Mouse (Mus musculus): ENCODE measurements around the gene Dnhd1.
A peak's percentile ranks its signal among the peaks of the same experiment; 100 is the strongest.

Dnhd1 gene

DNA sequence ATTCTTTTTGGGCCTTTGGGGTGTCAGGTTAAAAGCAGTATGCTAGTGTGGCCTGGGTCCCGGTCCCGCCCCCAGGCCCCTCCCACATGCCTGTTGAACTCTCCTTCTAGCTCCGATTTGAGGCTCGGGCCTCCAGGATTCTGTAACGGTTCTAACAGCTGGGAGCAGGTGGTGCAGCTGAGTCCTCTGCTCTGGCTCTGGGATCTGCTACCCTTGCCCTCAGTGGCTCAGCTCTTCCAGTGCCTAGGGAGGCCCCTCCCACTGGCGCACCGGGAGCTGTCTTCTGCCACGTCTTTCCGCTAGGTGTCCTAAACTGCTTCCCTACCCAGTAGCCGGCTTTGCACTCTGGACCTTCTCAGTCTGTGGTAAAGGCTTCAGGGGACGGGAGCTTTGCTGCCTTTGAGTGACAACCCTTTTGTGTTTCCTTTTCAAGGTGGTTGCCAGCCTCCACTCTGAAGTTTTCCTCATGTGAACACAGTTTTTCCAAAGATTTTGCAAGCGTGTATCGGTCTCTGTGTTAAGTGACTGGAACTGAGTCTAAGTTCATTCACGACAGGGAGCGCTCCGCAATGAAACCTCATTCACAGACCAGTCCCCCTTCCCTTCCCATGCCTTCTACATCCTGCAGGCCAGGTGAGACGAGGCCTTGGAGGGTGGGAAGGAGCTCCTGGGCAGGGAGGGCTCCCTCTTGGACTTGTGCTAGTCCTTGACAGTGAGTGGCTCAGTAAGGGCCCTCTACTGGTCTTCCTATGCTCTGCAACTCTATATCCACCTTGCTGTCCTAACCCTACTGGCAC, at the start of gene Dnhd1:
Dnhd1 (plus strand) TSS at position 189 of the 797 bp plus-strand sequence.
- TF ChIP-seq POU5F1 (IDR thresholded peaks at IDR 0.05; ENCODE audit: borderline replicate concordance, low read length): no peak
- peak; percentile 29; the same call in 1 of the 2 replicates for TF ChIP-seq CTCF (conservative IDR thresholded peaks at IDR 0.05; ENCODE audit: low read length)

GRCm38 (mm10) chr7:105602860-105603623, 47.6 kb upstream of the Dnhd1 start:
- no peaks in the 10 kb centered on the region; the same call in 1 of the 2 replicates for H3K27me3 ChIP-seq (ENCODE audit: insufficient read depth, low read length)
- TF ChIP-seq POU5F1 (IDR thresholded peaks at IDR 0.05; ENCODE audit: borderline replicate concordance, low read length) (no peak), NANOG (IDR thresholded peaks at IDR 0.05; ENCODE audit: borderline replicate concordance, low read length) (no peak), CTCF (conservative IDR thresholded peaks at IDR 0.05; ENCODE audit: low read length) (peak; percentile 71)
- no peaks in the 10 kb centered on the region for H3K9me3 ChIP-seq (ENCODE audit: low read length)
- no peaks in the 10 kb centered on the region for H3K36me3 ChIP-seq (ENCODE audit: insufficient read depth, low read length)
- peaks cover 2% of the 10 kb centered on the region; the same call in 1 of the 2 replicates for H3K4me1 ChIP-seq (replicated peaks; ENCODE audit: low read depth, low read length)
- H3K4me3 ChIP-seq (replicated peaks; ENCODE audit: low read length): no peak overlapping the region

More for the DNA sequence above, at the start of gene Dnhd1:
- Histone ChIP-seq H3K4me3 (replicated peaks; ENCODE audit: low read length) (peak within 1 kb of the TSS; percentile 72), H3K27me3 (ENCODE audit: insufficient read depth, low read length) (no peaks in the 10 kb centered on the region; the same call in 1 of the 2 replicates), H3K9me3 (ENCODE audit: low read length) (no peaks in the 10 kb centered on the region), H3K36me3 (ENCODE audit: insufficient read depth, low read length) (no peaks in the 10 kb centered on the region), H3K4me1 (replicated peaks; ENCODE audit: low read depth, low read length) (peaks cover 20% of the 10 kb centered on the region)

- H3K4me1 ChIP-seq (replicated peaks; ENCODE audit: low read depth, low read length): 0 out of 2 replicates have a peak, but pooled peaks cover under 1% of the 10 kb centered on the region
- TF ChIP-seq NANOG (IDR thresholded peaks at IDR 0.05; ENCODE audit: borderline replicate concordance, low read length): no peak
- TF ChIP-seq CTCF (conservative IDR thresholded peaks at IDR 0.05; ENCODE audit: low read length): no peak
- TF ChIP-seq POU5F1 (IDR thresholded peaks at IDR 0.05; ENCODE audit: borderline replicate concordance, low read length): no peak
- H3K4me3 ChIP-seq (replicated peaks; ENCODE audit: low read length): no peak overlapping the region
- H3K9me3 ChIP-seq (ENCODE audit: low read length): no peaks in the 10 kb centered on the region
- no peaks in the 10 kb centered on the region for H3K27me3 ChIP-seq (ENCODE audit: insufficient read depth, low read length)
- peaks cover 28% of the 10 kb centered on the region for H3K36me3 ChIP-seq (ENCODE audit: insufficient read depth, low read length)
Observed at GRCm38 (mm10) chr7:105608467-105608866, 42.2 kb upstream of the Dnhd1 start.

DNA sequence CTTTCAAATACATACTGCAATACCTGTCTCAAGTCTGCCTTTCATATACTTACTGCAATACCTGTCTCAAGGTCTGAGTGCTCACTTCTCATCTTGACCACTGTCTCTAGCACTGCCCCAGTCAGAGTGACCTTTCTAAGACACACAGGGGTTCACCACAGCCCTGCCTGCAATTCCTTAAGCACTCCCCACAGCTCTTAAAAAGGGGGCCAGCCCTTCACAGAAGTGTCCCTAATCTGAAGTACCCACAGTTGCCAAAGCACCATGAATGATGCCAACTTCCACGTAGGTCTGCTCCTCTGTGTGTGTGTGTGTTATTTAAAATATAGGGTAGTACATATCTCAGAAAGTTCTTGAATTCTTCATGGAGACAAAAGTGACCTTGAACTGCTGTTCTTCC, 38.9 kb upstream of the Dnhd1 start:
- H3K4me3 ChIP-seq (replicated peaks; ENCODE audit: low read length): no peak overlapping the region
- peaks cover 57% of the 10 kb centered on the region for H3K36me3 ChIP-seq (ENCODE audit: insufficient read depth, low read length)
- TF ChIP-seq POU5F1 (IDR thresholded peaks at IDR 0.05; ENCODE audit: borderline replicate concordance, low read length) (no peak), CTCF (conservative IDR thresholded peaks at IDR 0.05; ENCODE audit: low read length) (no peak), NANOG (IDR thresholded peaks at IDR 0.05; ENCODE audit: borderline replicate concordance, low read length) (no peak)
- no peaks in the 10 kb centered on the region for H3K4me1 ChIP-seq (replicated peaks; ENCODE audit: low read depth, low read length)
- H3K27me3 ChIP-seq (ENCODE audit: insufficient read depth, low read length): no peaks in the 10 kb centered on the region
- H3K9me3 ChIP-seq (ENCODE audit: low read length): no peaks in the 10 kb centered on the region

GRCm38 (mm10) chr7:105614400-105614799, 36.2 kb upstream of the Dnhd1 start:
- H3K4me1 ChIP-seq (replicated peaks; ENCODE audit: low read depth, low read length): peaks cover 5% of the 10 kb centered on the region; the same call in 1 of the 2 replicates
- TF ChIP-seq NANOG (IDR thresholded peaks at IDR 0.05; ENCODE audit: borderline replicate concordance, low read length): no peak
- no peak for TF ChIP-seq CTCF (conservative IDR thresholded peaks at IDR 0.05; ENCODE audit: low read length)
- no peak for TF ChIP-seq POU5F1 (IDR thresholded peaks at IDR 0.05; ENCODE audit: borderline replicate concordance, low read length)
- no peaks in the 10 kb centered on the region for H3K27me3 ChIP-seq (ENCODE audit: insufficient read depth, low read length)
- peaks cover 26% of the 10 kb centered on the region for H3K9me3 ChIP-seq (ENCODE audit: low read length)
- no peak overlapping the region for H3K4me3 ChIP-seq (replicated peaks; ENCODE audit: low read length)
- peaks cover 83% of the 10 kb centered on the region for H3K36me3 ChIP-seq (ENCODE audit: insufficient read depth, low read length)

GRCm38 (mm10) chr7:105615720-105616119, 34.9 kb upstream of the Dnhd1 start:
- H3K27me3 ChIP-seq (ENCODE audit: insufficient read depth, low read length): no peaks in the 10 kb centered on the region
- H3K9me3 ChIP-seq (ENCODE audit: low read length): peaks cover 39% of the 10 kb centered on the region
- no peak overlapping the region for H3K4me3 ChIP-seq (replicated peaks; ENCODE audit: low read length)
- H3K4me1 ChIP-seq (replicated peaks; ENCODE audit: low read depth, low read length): peaks cover 5% of the 10 kb centered on the region; the same call in 1 of the 2 replicates
- TF ChIP-seq NANOG (IDR thresholded peaks at IDR 0.05; ENCODE audit: borderline replicate concordance, low read length) (no peak), POU5F1 (IDR thresholded peaks at IDR 0.05; ENCODE audit: borderline replicate concordance, low read length) (no peak), CTCF (conservative IDR thresholded peaks at IDR 0.05; ENCODE audit: low read length) (no peak)
- H3K36me3 ChIP-seq (ENCODE audit: insufficient read depth, low read length): peaks cover 94% of the 10 kb centered on the region

DNA sequence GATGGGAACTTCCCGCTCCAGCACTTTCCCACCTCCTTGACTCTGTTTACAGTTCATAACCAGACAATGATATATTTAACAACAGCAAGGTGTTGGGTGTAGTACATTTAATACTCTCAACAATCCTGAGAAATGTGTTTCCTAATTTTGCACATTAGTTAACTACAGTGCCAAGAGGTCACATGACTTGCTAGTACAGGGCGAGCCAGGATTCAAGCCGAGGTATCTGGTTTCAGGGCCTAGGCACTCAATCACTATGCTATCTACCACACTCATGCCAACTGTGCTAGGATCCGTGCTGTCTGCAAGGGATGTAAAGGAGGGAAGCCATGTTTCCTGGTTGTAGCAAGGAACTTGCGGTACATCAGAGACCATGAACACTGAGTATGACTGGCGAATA, 34.1 kb upstream of the Dnhd1 start:
- Histone ChIP-seq H3K9me3 (ENCODE audit: low read length) (peaks cover 43% of the 10 kb centered on the region), H3K36me3 (ENCODE audit: insufficient read depth, low read length) (peaks cover 93% of the 10 kb centered on the region), H3K27me3 (ENCODE audit: insufficient read depth, low read length) (no peaks in the 10 kb centered on the region), H3K4me1 (replicated peaks; ENCODE audit: low read depth, low read length) (peaks cover 5% of the 10 kb centered on the region; the same call in 1 of the 2 replicates), H3K4me3 (replicated peaks; ENCODE audit: low read length) (no peak overlapping the region)
- TF ChIP-seq CTCF (conservative IDR thresholded peaks at IDR 0.05; ENCODE audit: low read length) (no peak), POU5F1 (IDR thresholded peaks at IDR 0.05; ENCODE audit: borderline replicate concordance, low read length) (no peak), NANOG (IDR thresholded peaks at IDR 0.05; ENCODE audit: borderline replicate concordance, low read length) (no peak)

- Histone ChIP-seq H3K27me3 (ENCODE audit: insufficient read depth, low read length) (no peaks in the 10 kb centered on the region), H3K36me3 (ENCODE audit: insufficient read depth, low read length) (peaks cover 88% of the 10 kb centered on the region), H3K4me1 (replicated peaks; ENCODE audit: low read depth, low read length) (peaks cover 5% of the 10 kb centered on the region; the same call in 1 of the 2 replicates), H3K4me3 (replicated peaks; ENCODE audit: low read length) (peak overlapping the region; percentile 35; the same call in 1 of the 2 replicates), H3K9me3 (ENCODE audit: low read length) (peaks cover 43% of the 10 kb centered on the region)
- TF ChIP-seq NANOG (IDR thresholded peaks at IDR 0.05; ENCODE audit: borderline replicate concordance, low read length) (no peak), CTCF (conservative IDR thresholded peaks at IDR 0.05; ENCODE audit: low read length) (no peak), POU5F1 (IDR thresholded peaks at IDR 0.05; ENCODE audit: borderline replicate concordance, low read length) (no peak)
Observed at GRCm38 (mm10) chr7:105617810-105618209, 32.8 kb upstream of the Dnhd1 start.
